Mouse (Mus musculus) MEL (cell line): ENCODE data around the gene Timm13.

Experiments
- CTCF ChIP-seq, 3 experiments: IDR thresholded peaks in 2 of 3; conservative IDR thresholded peaks in 1 of 3; 2 replicates each; pipeline ENCODE4 v1.5.1; 2011 to 2012; ENCODE audit warnings: low read length in 3 of 3, low read depth in 2 of 3, mild to moderate bottlenecking in 2 of 3, improper control_type of control experiment in 1 of 3, inconsistent platforms in 1 of 3, mixed read lengths in 1 of 3, moderate library complexity in 1 of 3; ENCODE audit not compliant: control insufficient read depth in 1 of 3, insufficient read depth in 1 of 3, poor library complexity in 1 of 3, severe bottlenecking in 1 of 3
- E2F4 ChIP-seq: IDR thresholded peaks from 2 replicates; pipeline ENCODE4 v1.6.1; 2011; ENCODE audit warnings: low read depth, low read length, improper control_type of control experiment, borderline replicate concordance

DNA sequence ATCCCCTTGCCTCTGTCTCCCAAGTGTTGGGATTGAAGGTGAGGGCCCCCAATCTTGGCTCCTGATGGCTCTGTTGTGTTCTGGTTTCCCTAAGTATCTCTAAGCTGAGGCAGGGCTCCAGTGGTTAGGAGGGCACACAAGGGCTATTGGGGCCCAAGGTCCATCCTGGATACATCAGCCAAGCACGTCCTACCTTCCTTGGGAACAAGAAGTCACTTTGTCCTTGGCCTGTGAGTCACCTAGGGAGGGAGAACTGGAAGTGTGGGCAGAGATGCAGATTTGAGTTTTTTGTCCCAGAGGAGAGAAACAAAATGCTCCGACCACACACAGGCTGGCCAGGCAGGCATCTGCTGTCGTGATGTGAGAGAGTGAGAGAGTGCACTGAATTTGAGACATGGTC, 48.3 kb upstream of the Timm13 start:
- TF ChIP-seq CTCF (IDR thresholded peaks at IDR 0.05 in 2 of 3, conservative IDR thresholded peaks at IDR 0.05 in 1 of 3; ENCODE audit: control insufficient read depth in 1 of 3, insufficient read depth in 1 of 3, low read depth in 2 of 3, low read length in 3 of 3, poor library complexity in 1 of 3, severe bottlenecking in 1 of 3), result no peak
- TF ChIP-seq E2F4, result no peak
